Mouse (Mus musculus) fibroblast of lung, adult 2 months (primary cell): Measurements from ENCODE around the gene Gbp9.
"Not testable (repeated sequence)": the region's sequence is repeated elsewhere in the genome, so short reads cannot be mapped to it uniquely, and the experiment has no call there.

Experiments used
- DNase-seq: peaks from one replicate; pipeline ENCODE4 v3.0.0-alpha.2; 2011; ENCODE audit warnings: low read depth

Gene Gbp9

DNA sequence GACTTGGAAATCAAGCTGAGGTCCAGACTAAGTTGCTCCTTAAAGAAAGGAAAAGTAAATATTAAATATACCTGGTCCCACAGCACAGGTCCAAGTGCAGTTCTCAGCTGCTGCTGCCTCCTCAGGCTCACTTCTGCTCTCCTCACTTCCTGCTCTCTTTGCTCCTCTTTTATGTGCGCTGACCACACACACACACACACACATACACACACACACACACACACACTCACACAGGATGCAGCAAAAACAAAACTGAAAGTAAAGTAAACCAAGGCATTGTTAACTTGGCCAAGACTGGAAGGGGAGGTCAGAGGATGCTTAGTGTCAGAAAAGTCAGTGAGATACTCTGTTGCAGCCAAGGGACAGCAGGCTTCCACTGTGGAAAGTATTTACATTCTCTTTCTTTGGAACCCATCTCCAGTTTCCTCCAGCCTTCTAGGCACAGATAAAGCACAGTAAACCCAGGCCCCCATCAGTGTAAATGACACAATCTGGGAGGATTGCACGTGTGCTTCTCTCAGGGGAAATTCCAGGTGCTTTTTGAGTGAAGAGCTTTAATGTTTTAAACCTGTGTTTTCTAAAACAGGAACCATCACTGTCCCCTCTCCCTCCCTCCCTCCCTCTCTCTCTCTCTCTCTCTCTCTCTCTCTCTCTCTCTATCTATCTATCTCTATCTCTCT is at the start of gene Gbp9, which contains the start of the genes Gbp8 and Gbp4:
Gene Gbp9, minus strand, starts transcription at position 131 of the 680 bp plus-strand sequence.
Gene Gbp8, minus strand, starts transcription at position 132 of the 680 bp plus-strand sequence.
Gene Gbp4, minus strand, starts transcription at position 178 of the 680 bp plus-strand sequence.
- DNase-seq: not testable (repeated sequence)

DNA sequence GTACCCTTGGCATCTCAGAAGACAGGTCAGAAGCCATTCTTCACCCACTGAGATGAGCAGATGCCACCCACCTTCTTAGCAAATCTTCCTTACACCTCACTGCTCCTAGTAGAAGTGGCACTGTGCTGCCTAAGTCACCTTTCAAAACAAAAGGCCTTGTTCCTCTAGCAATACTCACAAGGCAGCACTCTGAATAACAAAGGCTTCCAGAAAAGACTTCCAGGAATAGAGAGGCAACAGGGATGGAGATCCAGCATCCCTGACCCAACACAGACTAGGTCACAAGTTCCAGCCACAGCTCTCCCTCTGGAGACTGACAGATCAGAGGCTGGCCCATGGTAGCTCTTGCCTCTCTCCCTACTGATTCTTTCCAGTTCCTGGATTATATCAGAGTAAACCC is 42.1 kb upstream of the Gbp9 start:
- no peak for DNase-seq

DNA sequence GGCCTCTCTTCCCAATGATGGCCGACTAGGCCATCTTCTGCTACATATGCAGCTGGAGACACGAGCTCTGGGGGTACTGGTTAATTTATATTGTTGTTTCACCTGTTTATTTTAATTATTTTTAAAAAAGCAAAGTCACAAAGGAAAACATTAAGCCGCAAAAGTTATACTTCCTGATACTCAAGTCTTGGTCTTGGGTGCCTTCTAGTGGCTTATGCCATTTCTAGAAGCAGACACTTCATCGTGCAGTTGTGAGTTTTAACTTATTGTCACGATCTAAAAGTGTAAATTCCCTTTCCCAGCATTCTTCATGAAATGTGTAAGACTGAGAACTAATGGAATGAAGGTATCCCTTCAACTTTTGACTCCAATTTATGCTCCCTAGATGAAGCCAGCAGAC is 17.2 kb upstream of the Gbp9 start:
- no peak for DNase-seq

DNA sequence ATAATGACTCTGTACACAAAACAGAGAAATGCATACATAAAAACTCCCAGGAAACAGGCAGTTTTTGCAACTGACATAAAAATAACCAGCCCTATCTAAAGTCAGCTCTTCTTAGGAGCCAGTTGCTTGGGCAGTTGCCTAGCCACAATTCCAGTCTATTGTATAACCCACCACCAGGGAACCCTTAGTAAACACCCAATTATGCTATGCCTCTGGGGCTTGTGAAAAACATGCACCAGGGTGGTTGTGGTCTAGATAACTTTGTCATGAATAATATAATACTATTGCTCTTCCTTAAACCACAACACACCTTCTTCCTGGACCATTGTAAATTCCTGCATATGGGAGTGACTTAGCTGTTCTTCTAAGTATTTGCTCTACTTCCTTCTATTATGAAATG is 14.7 kb upstream of the Gbp9 start:
- no peak for DNase-seq

DNA sequence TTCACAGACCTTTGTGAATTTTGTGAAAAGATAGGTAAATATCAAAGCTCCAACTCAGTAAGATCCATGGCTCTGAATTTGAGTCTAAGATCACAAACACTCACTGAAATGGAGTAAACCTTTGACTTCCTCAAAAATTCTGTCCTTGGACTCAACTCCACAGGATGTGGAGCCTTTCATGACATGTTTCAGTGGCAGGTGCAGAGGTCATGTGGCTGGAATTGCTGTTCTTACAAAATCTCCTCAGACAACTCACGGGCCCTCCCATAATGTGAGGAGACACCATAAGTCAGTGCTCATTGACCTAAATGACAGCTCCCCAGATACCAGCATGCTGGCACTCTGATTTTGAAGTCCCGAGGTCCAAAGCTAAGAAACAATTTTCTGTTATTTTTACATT is 8.7 kb upstream of the Gbp9 start:
- DNase-seq: not testable (repeated sequence)

DNA sequence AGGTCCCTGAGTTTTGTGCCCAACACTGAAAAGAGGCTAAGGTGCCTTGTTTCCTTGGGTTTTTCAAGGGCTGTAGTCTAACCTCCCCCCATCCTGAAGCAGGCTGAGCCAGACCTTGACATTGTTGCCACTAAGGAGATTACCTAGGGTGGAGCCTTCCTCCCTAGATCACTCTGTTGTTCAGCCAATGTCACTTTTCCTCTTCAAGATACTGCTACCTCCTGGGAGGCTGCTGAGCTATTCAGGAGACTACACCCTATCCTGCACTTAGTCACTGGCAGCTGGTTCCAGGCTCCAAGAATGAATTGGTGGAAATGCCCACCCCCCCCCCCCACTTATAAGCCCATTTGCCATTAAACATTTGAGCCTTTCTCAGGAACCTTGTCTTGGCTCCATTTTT is 7.1 kb upstream of the Gbp9 start:
- DNase-seq: no peak

DNA sequence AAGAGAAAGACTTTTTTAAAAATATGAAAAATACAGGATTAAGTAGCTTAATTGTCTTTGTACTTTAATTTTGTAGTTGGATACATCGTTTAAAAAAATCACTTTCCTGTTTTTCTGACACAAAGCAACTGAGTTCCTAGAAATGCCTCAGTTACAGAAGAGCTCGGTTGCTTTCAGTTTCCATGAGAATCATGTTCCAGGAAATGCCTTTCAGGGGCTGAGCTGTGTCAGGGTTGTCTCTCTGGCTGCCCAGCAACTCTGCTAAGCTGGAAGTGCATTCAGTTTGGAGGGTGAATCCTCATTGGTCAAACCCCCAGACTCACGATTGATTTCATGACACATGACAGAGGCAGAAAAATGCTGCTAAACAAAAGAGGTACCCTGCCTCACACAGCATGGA is 6.4 kb upstream of the Gbp9 start:
- not testable (repeated sequence) for DNase-seq

DNA sequence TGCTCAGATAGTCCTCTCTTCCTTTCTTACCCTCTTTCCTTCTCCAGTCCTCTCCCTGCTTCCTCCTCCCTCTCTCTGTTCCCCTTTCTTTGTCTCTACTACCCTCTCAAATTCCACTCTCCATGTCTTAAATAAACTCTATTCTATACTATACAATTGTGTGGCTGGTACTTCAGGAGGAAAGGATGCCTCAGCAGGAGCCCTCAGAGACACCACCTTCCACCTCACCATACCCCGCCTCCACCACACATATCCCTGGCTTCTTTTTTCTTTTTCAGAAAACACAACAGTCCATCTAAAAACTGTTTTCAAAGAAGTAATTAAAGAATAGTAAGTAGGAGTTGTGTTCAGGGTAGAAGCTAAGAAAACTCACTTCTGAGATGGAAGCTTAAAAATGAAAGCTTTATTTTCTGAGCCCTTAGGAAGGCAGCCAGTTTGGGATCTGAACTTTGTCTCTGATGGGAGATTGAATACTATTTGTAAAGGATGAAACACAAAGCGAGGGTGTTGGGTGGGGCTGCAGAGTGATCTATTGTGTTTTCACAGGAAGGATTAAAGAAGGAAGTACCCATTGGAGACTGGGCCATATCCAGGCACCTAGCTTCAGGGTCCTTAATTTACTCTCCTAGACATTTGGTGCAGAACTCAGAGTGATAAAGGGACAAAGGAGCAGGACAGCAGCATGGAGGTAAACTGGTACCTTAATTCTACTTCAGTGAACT is 911 bp upstream of the Gbp9 start:
- DNase-seq: not testable (repeated sequence)

DNA sequence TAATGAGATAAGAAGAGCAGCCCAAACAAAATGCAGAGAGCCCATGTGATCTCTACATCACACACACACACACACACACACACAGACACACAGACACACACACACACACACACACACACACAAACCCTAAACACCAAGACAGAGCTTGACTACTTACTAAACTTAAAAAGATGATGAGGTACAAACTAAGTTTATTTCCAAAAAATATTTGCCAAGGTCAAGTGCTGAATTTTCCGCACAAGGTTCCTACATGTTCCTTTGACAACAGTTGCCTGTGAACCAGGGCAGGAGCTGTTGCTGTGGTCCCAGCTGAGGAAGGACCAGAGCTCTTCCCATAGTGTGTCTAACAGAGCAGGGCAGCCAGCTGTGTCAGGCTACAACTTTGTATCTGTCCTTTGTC is 433 bp downstream of the Gbp9 start:
- DNase-seq: no peak

DNA sequence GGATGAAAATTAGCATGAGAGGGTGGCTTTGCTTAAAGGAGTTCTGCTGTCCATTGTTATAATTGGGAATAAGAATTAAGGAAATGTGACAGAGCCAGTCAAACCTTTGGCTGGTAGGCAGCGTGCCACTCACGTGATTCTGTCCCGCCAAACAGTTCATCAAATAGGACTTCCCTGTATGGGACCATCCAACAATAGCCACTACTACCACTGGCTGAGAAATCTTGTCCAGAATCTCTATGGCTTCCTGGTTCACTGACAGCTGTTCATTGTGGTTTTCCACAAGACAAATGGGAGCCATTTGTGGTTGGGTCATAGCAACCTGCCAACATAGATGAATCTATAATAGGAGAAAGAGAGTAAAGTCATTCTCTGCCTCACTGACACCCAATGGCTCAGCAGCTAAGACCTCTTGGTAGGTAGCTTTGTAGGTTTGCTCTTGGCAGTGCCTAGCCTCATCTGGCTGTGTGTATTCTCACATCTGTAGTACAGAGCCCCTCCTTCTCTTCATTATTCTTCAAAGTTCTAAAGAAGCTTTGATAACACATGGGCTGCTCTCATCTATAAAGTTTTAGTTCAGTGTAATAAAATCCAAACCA is 2.5 kb downstream of the Gbp9 start:
- not testable (repeated sequence) for DNase-seq

DNA sequence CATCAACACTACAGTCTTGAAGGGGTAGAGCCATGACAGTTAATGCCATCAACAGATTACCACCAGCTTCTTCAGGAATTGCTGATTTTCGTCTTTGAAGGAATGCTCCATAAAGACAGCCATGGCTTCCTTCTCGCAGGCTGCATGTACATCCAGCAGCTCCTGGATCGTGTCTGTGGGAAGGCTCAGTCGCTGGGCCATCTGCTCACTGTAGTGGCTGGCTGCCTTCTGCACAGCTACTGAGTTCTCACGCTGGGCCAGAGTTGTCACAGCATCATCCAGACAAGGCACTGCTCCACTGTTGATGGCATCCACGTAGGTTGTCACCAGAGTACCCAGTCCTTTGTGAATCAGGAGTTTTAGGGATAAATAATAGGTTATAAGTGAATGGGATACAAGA is 17.6 kb downstream of the Gbp9 start:
- DNase-seq: not testable (repeated sequence)

DNA sequence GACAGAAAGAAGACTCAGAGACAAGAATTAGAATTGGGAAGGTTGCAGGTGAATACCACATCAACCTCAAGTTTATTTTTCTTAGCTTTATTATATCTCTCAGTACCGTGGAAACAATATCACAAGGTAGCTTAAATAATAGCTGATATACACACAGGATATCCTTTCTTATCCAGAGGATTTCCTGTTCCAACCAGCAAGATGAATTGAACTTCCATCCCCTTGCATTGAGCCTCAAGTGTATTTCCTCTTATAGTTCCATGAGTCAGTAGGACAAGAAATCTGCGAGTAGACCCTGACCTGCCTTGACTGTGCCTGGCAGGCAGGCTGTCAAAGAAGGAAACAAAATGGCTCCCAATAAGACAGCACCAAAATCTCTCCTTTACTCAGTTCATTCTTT is 23.6 kb downstream of the Gbp9 start:
- DNase-seq: no peak

DNA sequence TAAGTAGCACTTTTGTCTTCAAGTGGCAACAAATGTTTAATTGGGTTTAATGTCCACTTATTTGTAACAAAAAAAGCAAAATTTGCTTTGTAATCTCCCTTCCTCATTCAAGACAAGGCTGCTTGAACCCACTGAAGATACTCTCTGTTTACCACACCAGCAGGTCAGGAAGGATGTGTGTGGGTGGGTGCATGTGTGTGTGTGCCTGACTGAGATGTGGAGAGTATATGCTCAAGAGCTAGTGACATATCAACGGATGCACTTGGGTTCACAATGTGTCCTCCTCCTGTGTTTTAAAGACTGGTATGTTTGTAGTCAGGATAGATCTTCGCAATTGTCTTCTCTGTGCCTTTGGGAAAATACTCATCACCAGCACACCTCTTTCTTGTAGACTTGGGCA is 24.6 kb downstream of the Gbp9 start:
- DNase-seq: no peak

DNA sequence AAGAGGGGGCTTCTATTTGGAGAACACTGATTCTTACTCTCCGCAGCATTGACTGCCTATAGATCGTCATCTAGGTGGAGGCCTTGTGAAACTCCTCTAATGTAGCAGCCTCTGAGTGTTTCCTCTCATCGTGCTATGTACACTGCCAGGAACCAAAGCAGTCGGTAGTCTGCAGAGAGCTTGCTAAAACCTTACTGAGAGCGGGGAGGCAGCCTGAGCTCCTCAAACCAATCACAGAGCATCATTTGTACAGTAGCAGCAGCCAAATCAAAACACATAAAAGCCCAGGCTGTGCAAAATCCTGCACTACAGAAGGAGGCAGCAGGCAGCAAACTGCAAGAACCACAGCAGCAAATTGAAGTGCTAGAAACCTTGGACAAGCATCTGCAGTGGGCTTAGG is 25.7 kb downstream of the Gbp9 start:
- DNase-seq: no peak

DNA sequence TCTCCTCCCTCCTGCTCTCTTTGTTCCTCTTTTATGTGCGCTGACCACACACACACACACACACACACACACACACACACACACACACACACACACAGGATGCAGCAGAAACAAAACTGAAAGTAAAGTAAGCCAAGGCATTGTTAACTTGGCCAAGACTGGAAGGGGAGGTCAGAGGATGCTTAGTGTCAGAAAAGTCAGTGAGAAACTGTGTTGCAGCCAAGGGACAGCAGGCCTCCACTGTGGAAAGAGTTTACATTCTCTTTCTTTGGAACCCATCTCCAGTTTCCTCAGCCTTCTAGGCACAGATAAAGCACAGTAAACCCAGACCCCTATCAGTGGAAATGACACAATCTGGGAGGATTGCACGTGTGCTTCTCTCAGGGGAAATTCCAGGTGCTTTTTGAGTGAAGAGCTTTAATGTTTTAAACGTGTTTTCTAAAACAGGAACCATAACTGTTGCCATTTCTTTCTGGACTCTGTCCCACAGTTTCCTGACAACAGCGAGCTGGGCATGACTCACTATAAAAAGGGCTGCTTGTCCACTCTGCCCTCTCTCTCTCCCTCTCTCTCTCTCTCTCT is 29.0 kb downstream of the Gbp9 start:
- not testable (repeated sequence) for DNase-seq

DNA sequence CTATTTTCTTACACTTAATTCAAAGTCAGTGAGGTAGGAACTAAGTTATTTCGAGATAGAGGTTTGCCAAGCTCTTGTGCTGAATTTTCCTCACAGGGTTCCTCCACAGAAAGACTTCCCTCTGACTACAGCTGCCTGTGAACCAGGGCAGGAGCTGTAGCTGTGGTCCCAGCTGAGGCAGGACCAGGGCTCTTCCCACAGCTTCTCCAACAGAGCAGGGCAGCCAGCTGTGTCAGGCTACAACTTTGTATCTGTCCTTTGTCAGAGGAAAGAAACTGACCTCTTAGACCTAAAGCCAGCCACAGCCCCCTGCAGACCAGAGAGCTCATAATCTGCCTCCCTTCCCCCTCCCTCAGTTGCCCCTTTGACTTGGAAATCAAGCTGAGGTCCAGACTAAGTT is 29.6 kb downstream of the Gbp9 start:
- not testable (repeated sequence) for DNase-seq

DNA sequence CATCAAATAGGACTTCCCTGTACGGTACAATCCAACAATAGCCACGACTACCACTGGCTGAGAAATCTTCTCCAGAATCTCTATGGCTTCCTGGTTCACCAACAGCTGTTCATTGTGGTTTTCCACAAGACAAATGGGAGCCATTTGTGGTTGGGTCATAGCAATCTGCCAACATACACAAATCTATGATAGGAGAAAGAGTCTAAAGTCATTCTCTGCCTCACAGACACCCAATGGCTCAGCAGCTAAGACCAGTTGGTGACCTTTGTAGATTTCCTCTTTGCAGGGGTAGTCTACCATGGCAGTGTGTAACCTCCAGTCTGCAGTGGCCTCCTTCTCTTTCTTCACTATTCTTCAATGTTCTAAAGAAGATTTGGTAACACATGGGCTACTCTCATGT is 33.6 kb downstream of the Gbp9 start:
- DNase-seq: not testable (repeated sequence)

DNA sequence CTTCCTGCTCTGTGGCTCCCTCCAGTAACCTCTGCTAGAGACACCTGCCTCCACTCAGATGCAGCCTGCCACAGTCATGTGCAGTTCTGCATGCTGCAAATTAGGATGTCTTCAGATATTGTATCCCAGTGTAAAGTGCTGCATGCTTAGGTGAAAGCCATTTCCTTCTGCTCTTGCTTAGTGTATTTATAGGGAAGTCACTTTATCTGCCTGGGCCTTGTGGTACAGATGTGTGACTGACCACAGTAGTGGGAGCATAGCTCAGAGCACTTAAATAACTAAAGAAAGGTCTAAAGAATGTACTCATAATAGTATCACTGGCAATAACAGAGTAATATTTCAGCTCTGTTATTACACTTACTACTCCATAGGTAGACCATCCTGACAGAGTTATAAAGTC is 57.4 kb downstream of the Gbp9 start:
- DNase-seq: no peak

DNA sequence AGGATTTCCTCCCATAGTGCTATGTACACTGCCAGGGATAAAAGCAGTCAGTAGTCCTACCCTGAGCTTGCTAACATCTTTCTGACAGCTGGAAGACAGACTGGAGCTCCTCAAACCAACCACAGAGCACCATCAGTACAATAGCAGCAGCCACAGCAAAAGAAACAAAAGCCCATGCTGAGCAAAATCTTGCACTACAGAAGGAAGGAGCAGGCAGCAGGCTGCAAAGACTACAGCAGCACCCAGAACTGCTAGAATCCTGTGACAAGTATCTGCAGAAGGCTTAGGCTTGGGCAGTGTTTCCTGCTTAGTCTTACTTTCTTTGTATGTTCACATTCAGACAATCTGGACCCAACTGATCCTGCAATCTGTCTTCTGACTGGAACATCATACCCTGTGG is 71.0 kb downstream of the Gbp9 start:
- DNase-seq: not testable (repeated sequence)

DNA sequence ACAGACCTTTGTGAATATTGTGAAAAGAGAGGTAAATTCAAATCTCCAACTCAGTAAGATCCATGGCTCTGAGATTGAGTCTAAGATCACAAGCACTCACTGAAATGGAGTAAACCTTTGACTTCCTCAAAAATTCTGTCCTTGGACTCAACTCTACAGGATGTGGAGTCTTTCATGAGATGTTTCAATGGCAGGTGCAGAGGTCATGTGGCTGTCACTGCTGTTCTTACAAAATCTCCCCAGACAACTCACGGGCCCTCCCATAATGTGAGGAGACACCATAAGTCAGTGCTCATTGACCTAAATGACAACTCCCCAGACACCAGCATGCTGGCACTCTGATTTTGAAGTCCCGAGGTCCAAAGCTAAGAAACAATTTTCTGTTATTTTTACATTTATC is 74.9 kb downstream of the Gbp9 start:
- not testable (repeated sequence) for DNase-seq

DNA sequence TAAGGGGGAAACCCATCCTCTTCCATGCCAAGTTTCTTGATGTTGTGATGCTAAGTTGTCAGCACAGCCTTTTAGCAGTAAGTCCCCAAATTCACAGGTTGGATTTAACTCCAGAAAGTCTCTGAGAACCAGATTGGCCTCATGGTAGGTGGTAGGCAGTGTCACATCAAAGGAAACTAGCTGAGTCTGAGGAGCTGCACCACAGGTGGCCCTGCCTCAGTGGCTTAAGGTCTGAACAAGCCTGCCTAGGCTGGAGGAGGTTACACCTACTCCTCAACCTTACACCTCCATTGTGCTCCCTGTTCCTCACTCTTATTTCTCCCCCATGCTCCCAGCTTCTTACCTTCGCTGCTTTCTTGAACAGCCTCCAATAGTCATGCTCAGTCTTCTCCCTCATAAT is 76.0 kb downstream of the Gbp9 start:
- DNase-seq: no peak

DNA sequence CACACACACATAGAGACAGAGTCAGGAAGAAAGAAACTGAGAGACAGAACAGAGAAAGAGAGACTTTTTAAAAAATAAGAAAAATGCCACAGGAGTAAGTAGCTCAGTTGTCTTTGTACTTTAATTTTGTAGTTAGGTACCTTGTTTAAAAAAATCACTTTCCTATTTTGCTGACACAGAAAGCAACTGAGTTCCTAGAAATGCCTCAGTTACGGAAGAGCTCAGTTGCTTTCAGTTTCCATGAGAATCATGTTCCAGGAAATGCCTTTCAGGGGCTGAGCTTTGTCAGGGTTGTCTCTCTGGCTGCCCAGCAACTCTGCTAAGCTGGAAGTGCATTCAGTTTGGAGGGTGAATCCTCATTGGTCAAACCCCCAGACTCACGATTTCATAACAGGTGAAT is 76.9 kb downstream of the Gbp9 start:
- not testable (repeated sequence) for DNase-seq

DNA sequence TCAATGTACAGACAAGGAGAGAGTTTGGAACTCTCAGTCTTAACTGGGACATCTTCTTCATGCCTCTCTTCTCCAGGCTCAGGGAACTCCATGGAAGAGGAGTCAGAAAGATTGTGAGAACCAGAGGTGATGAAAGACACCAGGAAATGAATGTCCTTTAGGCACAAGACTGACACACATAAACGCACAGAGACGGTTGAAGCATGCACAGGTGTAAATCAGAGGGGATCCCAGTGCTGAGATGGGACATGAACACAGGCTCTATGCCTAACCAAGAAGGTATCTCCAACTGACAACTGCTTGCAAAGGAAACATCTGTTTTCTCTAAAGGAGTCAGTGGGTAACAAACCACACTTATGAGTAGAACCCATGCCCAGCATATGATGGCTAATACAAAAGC is 79.1 kb downstream of the Gbp9 start:
- no peak for DNase-seq
